Mouse (Mus musculus) liver (tissue): ENCODE measurements around the gene Pimreg.

Source experiments
- DNase-seq: peaks from one replicate; pipeline ENCODE4 v3.0.0-alpha.2; 2020; ENCODE audit warnings: mixed read lengths

Gene Pimreg

GRCm38 (mm10) chr11:72031353-72031752, 10.5 kb upstream of the Pimreg start:
- DNase-seq: no peak

GRCm38 (mm10) chr11:72032091-72032490, 9.7 kb upstream of the Pimreg start:
- DNase-seq: no peak

- DNase-seq: no peak
These were observed 9.2 kb upstream of the Pimreg start for GRCm38 (mm10) chr11:72032589-72032988.

GRCm38 (mm10) chr11:72037409-72037808, 4.4 kb upstream of the Pimreg start, which contains the start of gene Aipl1:
Gene Aipl1 (minus strand): TSS chr11:72037509.
- no peak for DNase-seq

- peak; percentile 60 for DNase-seq
These were observed 3.8 kb upstream of the Pimreg start for GRCm38 (mm10) chr11:72037996-72038395.

- DNase-seq: no peak
These were observed 2.0 kb upstream of the Pimreg start for GRCm38 (mm10) chr11:72039599-72040386.

- DNase-seq: no peak
These were observed 503 bp upstream of the Pimreg start for GRCm38 (mm10) chr11:72041290-72041767.

GRCm38 (mm10) chr11:72042631-72043030, 799 bp downstream of the Pimreg start:
- no peak for DNase-seq

- no peak for DNase-seq
These were observed 2.4 kb downstream of the Pimreg start for GRCm38 (mm10) chr11:72044231-72044630.

GRCm38 (mm10) chr11:72048730-72049129, 6.9 kb downstream of the Pimreg start:
- DNase-seq: no peak

- DNase-seq: no peak
These were observed 7.4 kb downstream of the Pimreg start for GRCm38 (mm10) chr11:72049171-72049759.

- DNase-seq: no peak
These were observed 8.5 kb downstream of the Pimreg start for GRCm38 (mm10) chr11:72050168-72050894.

GRCm38 (mm10) chr11:72050895-72051858, 9.3 kb downstream of the Pimreg start:
- DNase-seq: no peak

- DNase-seq: no peak
These were observed 10.4 kb downstream of the Pimreg start for GRCm38 (mm10) chr11:72052221-72052620.

GRCm38 (mm10) chr11:72052636-72053035, 10.8 kb downstream of the Pimreg start:
- peak; percentile 67 for DNase-seq

GRCm38 (mm10) chr11:72055176-72055575, 13.3 kb downstream of the Pimreg start:
- DNase-seq: no peak

- DNase-seq: no peak
These were observed 15.3 kb downstream of the Pimreg start for GRCm38 (mm10) chr11:72057166-72057565.

GRCm38 (mm10) chr11:72060416-72060815, 18.6 kb downstream of the Pimreg start:
- no peak for DNase-seq

- DNase-seq: no peak
These were observed 19.3 kb downstream of the Pimreg start for GRCm38 (mm10) chr11:72061093-72061620.

- no peak for DNase-seq
These were observed 22.6 kb downstream of the Pimreg start for GRCm38 (mm10) chr11:72064414-72064813.

- no peak for DNase-seq
These were observed 23.3 kb downstream of the Pimreg start for GRCm38 (mm10) chr11:72065103-72065502.

GRCm38 (mm10) chr11:72066330-72066729, 24.5 kb downstream of the Pimreg start:
- DNase-seq: no peak
